Mouse (Mus musculus): ENCODE measurements around the gene Oit1. TPM values are rescaled to one million over a fixed set of nuclear protein-coding genes. Genes with fewer than 3 reads are reported as not detected.

Gene Oit1
- total and polyA plus RNA-seq, 3 experiments = not detected

- ATAC-seq (ENCODE audit: extremely low read depth, insufficient number of reproducible peaks, low FRiP score, poor library complexity, severe bottlenecking) = no peak
- TF ChIP-seq TAL1 (conservative IDR thresholded peaks at IDR 0.05; ENCODE audit: low read depth, low read length) = no peak
- TF ChIP-seq CTCF (IDR thresholded peaks at IDR 0.05; ENCODE audit: low read depth, low read length) = no peak
- no peak for TF ChIP-seq POLR2AphosphoS5 (IDR thresholded peaks at IDR 0.05; ENCODE audit: insufficient replicate concordance, low read depth, low read length)
- TF ChIP-seq GATA2 (IDR thresholded peaks at IDR 0.05; ENCODE audit: borderline replicate concordance, low read depth, low read length) = no peak
- no peak for TF ChIP-seq GATA1 (IDR thresholded peaks at IDR 0.05; ENCODE audit: borderline replicate concordance, low read length)
Observed at GRCm38 (mm10) chr14:8345566-8345965, 33.0 kb downstream of the Oit1 start.

GRCm38 (mm10) chr14:8342509-8343106, 35.9 kb downstream of the Oit1 start:
- no peak for ATAC-seq (ENCODE audit: extremely low read depth, insufficient number of reproducible peaks, low FRiP score, poor library complexity, severe bottlenecking)
- Histone ChIP-seq H3K36me3 (replicated peaks) (no peaks in the 10 kb centered on the region), H3K9me3 (replicated peaks) (no peaks in the 10 kb centered on the region), H3K27me3 (ENCODE audit: insufficient read depth, low read length) (no peaks in the 10 kb centered on the region), H3K4me1 (ENCODE audit: insufficient read depth, low read depth, low read length) (no peaks in the 10 kb centered on the region), H3K4me3 (ENCODE audit: low read depth, low read length) (no peak overlapping the region)
- DNase-seq (ENCODE audit: low spot score) = no peak
- TF ChIP-seq GATA1 (IDR thresholded peaks at IDR 0.05; ENCODE audit: borderline replicate concordance, low read length) (no peak), POLR2AphosphoS5 (IDR thresholded peaks at IDR 0.05; ENCODE audit: insufficient replicate concordance, low read depth, low read length) (no peak), TAL1 (conservative IDR thresholded peaks at IDR 0.05; ENCODE audit: low read depth, low read length) (no peak), CTCF (IDR thresholded peaks at IDR 0.05; ENCODE audit: low read depth, low read length) (no peak), GATA2 (IDR thresholded peaks at IDR 0.05; ENCODE audit: borderline replicate concordance, low read depth, low read length) (no peak)

More at GRCm38 (mm10) chr14:8345566-8345965, 33.0 kb downstream of the Oit1 start:
- Histone ChIP-seq H3K36me3 (replicated peaks) (no peaks in the 10 kb centered on the region), H3K9me3 (replicated peaks) (no peaks in the 10 kb centered on the region), H3K27me3 (ENCODE audit: insufficient read depth, low read length) (no peaks in the 10 kb centered on the region), H3K4me3 (ENCODE audit: low read depth, low read length) (no peak overlapping the region), H3K4me1 (ENCODE audit: insufficient read depth, low read depth, low read length) (no peaks in the 10 kb centered on the region)
- DNase-seq (ENCODE audit: low spot score) = no peak

- ATAC-seq (ENCODE audit: extremely low read depth, insufficient number of reproducible peaks, low FRiP score, poor library complexity, severe bottlenecking) (no peak), DNase-seq (ENCODE audit: low spot score) (no peak)
- no peaks in the 10 kb centered on the region for H3K36me3 ChIP-seq (replicated peaks)
- no peak overlapping the region for H3K4me3 ChIP-seq (ENCODE audit: low read depth, low read length)
- TF ChIP-seq GATA1 (IDR thresholded peaks at IDR 0.05; ENCODE audit: borderline replicate concordance, low read length) = no peak
- TF ChIP-seq GATA2 (IDR thresholded peaks at IDR 0.05; ENCODE audit: borderline replicate concordance, low read depth, low read length) = no peak
- no peak for TF ChIP-seq POLR2AphosphoS5 (IDR thresholded peaks at IDR 0.05; ENCODE audit: insufficient replicate concordance, low read depth, low read length)
- TF ChIP-seq CTCF (IDR thresholded peaks at IDR 0.05; ENCODE audit: low read depth, low read length) = no peak
- no peak for TF ChIP-seq TAL1 (conservative IDR thresholded peaks at IDR 0.05; ENCODE audit: low read depth, low read length)
- no peaks in the 10 kb centered on the region for H3K4me1 ChIP-seq (ENCODE audit: insufficient read depth, low read depth, low read length)
- no peaks in the 10 kb centered on the region for H3K9me3 ChIP-seq (replicated peaks)
- no peaks in the 10 kb centered on the region for H3K27me3 ChIP-seq (ENCODE audit: insufficient read depth, low read length)
Observed at GRCm38 (mm10) chr14:8340226-8340625, 38.3 kb downstream of the Oit1 start.

- Histone ChIP-seq H3K36me3 (replicated peaks) (no peaks in the 10 kb centered on the region), H3K9me3 (replicated peaks) (no peaks in the 10 kb centered on the region), H3K4me1 (ENCODE audit: insufficient read depth, low read depth, low read length) (no peaks in the 10 kb centered on the region), H3K27me3 (ENCODE audit: insufficient read depth, low read length) (no peaks in the 10 kb centered on the region), H3K4me3 (ENCODE audit: low read depth, low read length) (no peak overlapping the region)
- no peak for DNase-seq (ENCODE audit: low spot score)
- ATAC-seq (ENCODE audit: extremely low read depth, insufficient number of reproducible peaks, low FRiP score, poor library complexity, severe bottlenecking) = no peak
- TF ChIP-seq TAL1 (conservative IDR thresholded peaks at IDR 0.05; ENCODE audit: low read depth, low read length) = no peak
- no peak for TF ChIP-seq CTCF (IDR thresholded peaks at IDR 0.05; ENCODE audit: low read depth, low read length)
- TF ChIP-seq GATA1 (IDR thresholded peaks at IDR 0.05; ENCODE audit: borderline replicate concordance, low read length) = no peak
- no peak for TF ChIP-seq POLR2AphosphoS5 (IDR thresholded peaks at IDR 0.05; ENCODE audit: insufficient replicate concordance, low read depth, low read length)
- TF ChIP-seq GATA2 (IDR thresholded peaks at IDR 0.05; ENCODE audit: borderline replicate concordance, low read depth, low read length) = no peak
Observed at GRCm38 (mm10) chr14:8335947-8336346, 42.6 kb downstream of the Oit1 start.

- Histone ChIP-seq H3K36me3 (replicated peaks) (no peaks in the 10 kb centered on the region), H3K9me3 (replicated peaks) (no peaks in the 10 kb centered on the region), H3K4me1 (ENCODE audit: insufficient read depth, low read depth, low read length) (no peaks in the 10 kb centered on the region), H3K4me3 (ENCODE audit: low read depth, low read length) (no peak overlapping the region), H3K27me3 (ENCODE audit: insufficient read depth, low read length) (no peaks in the 10 kb centered on the region)
- DNase-seq (ENCODE audit: low spot score) (no peak), ATAC-seq (ENCODE audit: extremely low read depth, insufficient number of reproducible peaks, low FRiP score, poor library complexity, severe bottlenecking) (no peak)
- TF ChIP-seq GATA2 (IDR thresholded peaks at IDR 0.05; ENCODE audit: borderline replicate concordance, low read depth, low read length) (no peak), TAL1 (conservative IDR thresholded peaks at IDR 0.05; ENCODE audit: low read depth, low read length) (no peak), CTCF (IDR thresholded peaks at IDR 0.05; ENCODE audit: low read depth, low read length) (no peak), POLR2AphosphoS5 (IDR thresholded peaks at IDR 0.05; ENCODE audit: insufficient replicate concordance, low read depth, low read length) (no peak), GATA1 (IDR thresholded peaks at IDR 0.05; ENCODE audit: borderline replicate concordance, low read length) (no peak)
Observed at GRCm38 (mm10) chr14:8334511-8334910, 44.0 kb downstream of the Oit1 start.

GRCm38 (mm10) chr14:8332314-8333252, 46.0 kb downstream of the Oit1 start:
- no peak for ATAC-seq (ENCODE audit: extremely low read depth, insufficient number of reproducible peaks, low FRiP score, poor library complexity, severe bottlenecking)
- Histone ChIP-seq H3K9me3 (replicated peaks) (no peaks in the 10 kb centered on the region), H3K4me1 (ENCODE audit: insufficient read depth, low read depth, low read length) (no peaks in the 10 kb centered on the region), H3K27me3 (ENCODE audit: insufficient read depth, low read length) (no peaks in the 10 kb centered on the region), H3K36me3 (replicated peaks) (no peaks in the 10 kb centered on the region), H3K4me3 (ENCODE audit: low read depth, low read length) (no peak overlapping the region)
- no peak for TF ChIP-seq CTCF (IDR thresholded peaks at IDR 0.05; ENCODE audit: low read depth, low read length)
- TF ChIP-seq POLR2AphosphoS5 (IDR thresholded peaks at IDR 0.05; ENCODE audit: insufficient replicate concordance, low read depth, low read length) = no peak
- no peak for TF ChIP-seq TAL1 (conservative IDR thresholded peaks at IDR 0.05; ENCODE audit: low read depth, low read length)
- no peak for TF ChIP-seq GATA2 (IDR thresholded peaks at IDR 0.05; ENCODE audit: borderline replicate concordance, low read depth, low read length)
- no peak for TF ChIP-seq GATA1 (IDR thresholded peaks at IDR 0.05; ENCODE audit: borderline replicate concordance, low read length)
- DNase-seq (ENCODE audit: low spot score) = no peak
